Mouse (Mus musculus): ENCODE measurements around the gene Bricd5. TPM values are rescaled to one million over a fixed set of nuclear protein-coding genes. Genes with fewer than 3 reads are reported as not detected.

The Bricd5 gene
- polyA plus RNA-seq, 1 experiment from 2014 or later, result not detected

GRCm38 (mm10) chr17:24469910-24470602 lies 3.6 kb upstream of the Bricd5 start, which contains the start of the genes E4f1 and Pgp:
Gene E4f1 (minus strand): TSS chr17:24470313.
Gene Pgp (plus strand): TSS chr17:24470392.
- Histone ChIP-seq H3K4me3 (replicated peaks; ENCODE audit: low read depth, low read length) (peak within 1 kb of the TSS; percentile 80), H3K36me3 (ENCODE audit: control insufficient read depth, insufficient read depth, low read length) (peaks cover 23% of the 10 kb centered on the region), H3K4me1 (ENCODE audit: control insufficient read depth, insufficient read depth, low read length) (peaks cover 19% of the 10 kb centered on the region), H3K9me3 (ENCODE audit: control insufficient read depth, low read length) (no peaks in the 10 kb centered on the region), H3K27ac (replicated peaks; ENCODE audit: low read depth, low read length) (peak within 1 kb of the TSS; percentile 83), H3K27me3 (ENCODE audit: control insufficient read depth, insufficient read depth, low read length) (no peaks in the 10 kb centered on the region), H3K4me2 (ENCODE audit: low read length) (peak within 1 kb of the TSS; percentile 99), H3K9ac (replicated peaks; ENCODE audit: low read length) (peak within 1 kb of the TSS; percentile 77)
- ATAC-seq (ENCODE audit: low FRiP score, low TSS enrichment), result peak; percentile 97
- peak; percentile 100 for DNase-seq
- whole genome bisulfite sequencing, result under 1% methylated on average over 72 of the region's 75 CpGs

GRCm38 (mm10) chr17:24470701-24471527 lies 2.8 kb upstream of the Bricd5 start:
- peak overlapping the region; percentile 99 for H3K4me2 ChIP-seq (ENCODE audit: low read length)
- H3K4me1 ChIP-seq (ENCODE audit: control insufficient read depth, insufficient read depth, low read length), result peaks cover 19% of the 10 kb centered on the region
- H3K4me3 ChIP-seq (replicated peaks; ENCODE audit: low read depth, low read length), result peak overlapping the region; percentile 80
- H3K9ac ChIP-seq (replicated peaks; ENCODE audit: low read length), result peak overlapping the region; percentile 77
- no peak for DNase-seq
- ATAC-seq (ENCODE audit: low FRiP score, low TSS enrichment), result peak; percentile 22; the same call in 1 of the 2 replicates
- WGBS, result under 1% methylated on average over 68 of the region's 68 CpGs
- H3K27me3 ChIP-seq (ENCODE audit: control insufficient read depth, insufficient read depth, low read length), result no peaks in the 10 kb centered on the region
- no peaks in the 10 kb centered on the region for H3K9me3 ChIP-seq (ENCODE audit: control insufficient read depth, low read length)
- H3K36me3 ChIP-seq (ENCODE audit: control insufficient read depth, insufficient read depth, low read length), result peaks cover 32% of the 10 kb centered on the region
- H3K27ac ChIP-seq (replicated peaks; ENCODE audit: low read depth, low read length), result peak overlapping the region; percentile 79

GRCm38 (mm10) chr17:24472512-24472911 lies 1.2 kb upstream of the Bricd5 start:
- H3K27ac ChIP-seq (replicated peaks; ENCODE audit: low read depth, low read length), result no peak overlapping the region
- peak overlapping the region; percentile 99 for H3K4me2 ChIP-seq (ENCODE audit: low read length)
- H3K9me3 ChIP-seq (ENCODE audit: control insufficient read depth, low read length), result no peaks in the 10 kb centered on the region
- no peak for DNase-seq
- WGBS, result 93% methylated on average over 4 of the region's 4 CpGs
- no peaks in the 10 kb centered on the region for H3K27me3 ChIP-seq (ENCODE audit: control insufficient read depth, insufficient read depth, low read length)
- no peak for ATAC-seq (ENCODE audit: low FRiP score, low TSS enrichment)
- no peak overlapping the region for H3K9ac ChIP-seq (replicated peaks; ENCODE audit: low read length)
- H3K4me3 ChIP-seq (replicated peaks; ENCODE audit: low read depth, low read length), result no peak overlapping the region
- peaks cover 19% of the 10 kb centered on the region for H3K4me1 ChIP-seq (ENCODE audit: control insufficient read depth, insufficient read depth, low read length)
- H3K36me3 ChIP-seq (ENCODE audit: control insufficient read depth, insufficient read depth, low read length), result peaks cover 46% of the 10 kb centered on the region

- Histone ChIP-seq H3K9ac (replicated peaks; ENCODE audit: low read length) (no peak overlapping the region), H3K27ac (replicated peaks; ENCODE audit: low read depth, low read length) (no peak overlapping the region), H3K4me2 (ENCODE audit: low read length) (no peak overlapping the region), H3K36me3 (ENCODE audit: control insufficient read depth, insufficient read depth, low read length) (peaks cover 46% of the 10 kb centered on the region), H3K4me3 (replicated peaks; ENCODE audit: low read depth, low read length) (no peak overlapping the region), H3K27me3 (ENCODE audit: control insufficient read depth, insufficient read depth, low read length) (no peaks in the 10 kb centered on the region), H3K4me1 (ENCODE audit: control insufficient read depth, insufficient read depth, low read length) (peaks cover 26% of the 10 kb centered on the region), H3K9me3 (ENCODE audit: control insufficient read depth, low read length) (no peaks in the 10 kb centered on the region)
- ATAC-seq (ENCODE audit: low FRiP score, low TSS enrichment) (no peak), DNase-seq (no peak)
- 89% methylated on average over 5 of the region's 5 CpGs for WGBS
These were observed 873 bp downstream of the Bricd5 start for GRCm38 (mm10) chr17:24474557-24474956.

- ATAC-seq (ENCODE audit: low FRiP score, low TSS enrichment) (no peak), DNase-seq (no peak)
- H3K27me3 ChIP-seq (ENCODE audit: control insufficient read depth, insufficient read depth, low read length), result no peaks in the 10 kb centered on the region
- H3K4me1 ChIP-seq (ENCODE audit: control insufficient read depth, insufficient read depth, low read length), result peaks cover 26% of the 10 kb centered on the region
- no peak overlapping the region for H3K9ac ChIP-seq (replicated peaks; ENCODE audit: low read length)
- H3K4me3 ChIP-seq (replicated peaks; ENCODE audit: low read depth, low read length), result no peak overlapping the region
- H3K36me3 ChIP-seq (ENCODE audit: control insufficient read depth, insufficient read depth, low read length), result peaks cover 46% of the 10 kb centered on the region
- H3K27ac ChIP-seq (replicated peaks; ENCODE audit: low read depth, low read length), result no peak overlapping the region
- WGBS, result 92% methylated on average over 6 of the region's 6 CpGs
- no peaks in the 10 kb centered on the region for H3K9me3 ChIP-seq (ENCODE audit: control insufficient read depth, low read length)
- H3K4me2 ChIP-seq (ENCODE audit: low read length), result no peak overlapping the region
These were observed 1.9 kb downstream of the Bricd5 start for GRCm38 (mm10) chr17:24475586-24475985.

GRCm38 (mm10) chr17:24476022-24476776 lies 2.5 kb downstream of the Bricd5 start:
- H3K4me1 ChIP-seq (ENCODE audit: control insufficient read depth, insufficient read depth, low read length), result peaks cover 21% of the 10 kb centered on the region
- 92% methylated on average over 10 of the region's 10 CpGs for WGBS
- H3K4me3 ChIP-seq (replicated peaks; ENCODE audit: low read depth, low read length), result no peak overlapping the region
- H3K36me3 ChIP-seq (ENCODE audit: control insufficient read depth, insufficient read depth, low read length), result peaks cover 46% of the 10 kb centered on the region
- H3K4me2 ChIP-seq (ENCODE audit: low read length), result no peak overlapping the region
- DNase-seq (no peak), ATAC-seq (ENCODE audit: low FRiP score, low TSS enrichment) (no peak)
- H3K9me3 ChIP-seq (ENCODE audit: control insufficient read depth, low read length), result no peaks in the 10 kb centered on the region
- H3K27ac ChIP-seq (replicated peaks; ENCODE audit: low read depth, low read length), result no peak overlapping the region
- no peak overlapping the region for H3K9ac ChIP-seq (replicated peaks; ENCODE audit: low read length)
- no peaks in the 10 kb centered on the region for H3K27me3 ChIP-seq (ENCODE audit: control insufficient read depth, insufficient read depth, low read length)

- no peak overlapping the region for H3K27ac ChIP-seq (replicated peaks; ENCODE audit: low read depth, low read length)
- no peaks in the 10 kb centered on the region for H3K27me3 ChIP-seq (ENCODE audit: control insufficient read depth, insufficient read depth, low read length)
- DNase-seq (no peak), ATAC-seq (ENCODE audit: low FRiP score, low TSS enrichment) (no peak)
- no peak overlapping the region for H3K4me3 ChIP-seq (replicated peaks; ENCODE audit: low read depth, low read length)
- H3K9me3 ChIP-seq (ENCODE audit: control insufficient read depth, low read length), result no peaks in the 10 kb centered on the region
- 94% methylated on average over 20 of the region's 20 CpGs for WGBS
- peaks cover 44% of the 10 kb centered on the region for H3K36me3 ChIP-seq (ENCODE audit: control insufficient read depth, insufficient read depth, low read length)
- H3K9ac ChIP-seq (replicated peaks; ENCODE audit: low read length), result peak overlapping the region; percentile 65; the same call in 1 of the 2 replicates
- peaks cover 10% of the 10 kb centered on the region for H3K4me1 ChIP-seq (ENCODE audit: control insufficient read depth, insufficient read depth, low read length)
- H3K4me2 ChIP-seq (ENCODE audit: low read length), result peak overlapping the region; percentile 58; the same call in 1 of the 2 replicates
These were observed 3.6 kb downstream of the Bricd5 start for GRCm38 (mm10) chr17:24477053-24477984.

All from midbrain, embryonic 14.5 days (tissue).